Mouse (Mus musculus) stomach, embryonic 14.5 days (tissue): ENCODE results near the gene R3hdm2. TPM values are rescaled to one million over a fixed set of nuclear protein-coding genes. Genes with fewer than 3 reads are reported as not detected.

Experiments
- ATAC-seq: fragments of 200-750 bp; cut with Nextera tagmentation; 2 replicates; pipeline ENCODE4 v1.8.0; 2017; ENCODE audit warnings: low read depth, moderate TSS enrichment; ENCODE audit not compliant: insufficient number of reproducible peaks, insufficient read depth, low FRiP score
- H3K27ac ChIP-seq: fragments of 300-500 bp; sonication (generic); 2 replicates; pipeline ENCODE4 v1.5.1; 2014; ENCODE audit warnings: mild to moderate bottlenecking, low read length, moderate library complexity, mixed read lengths
- H3K27me3 ChIP-seq: fragments of 300-500 bp; sonication (generic); 2 replicates; pipeline ENCODE4 v1.6.1; 2014; ENCODE audit warnings: low read length, control low read depth, mixed read lengths; ENCODE audit not compliant: control insufficient read depth, insufficient read depth
- H3K36me3 ChIP-seq: fragments of 300-500 bp; sonication (generic); 2 replicates; pipeline ENCODE4 v1.6.1; 2014; ENCODE audit warnings: mild to moderate bottlenecking, control low read depth, low read length, moderate library complexity, mixed read lengths; ENCODE audit not compliant: control insufficient read depth, insufficient read depth
- H3K4me1 ChIP-seq: fragments of 300-500 bp; sonication (generic); 2 replicates; pipeline ENCODE4 v1.6.1; 2014; ENCODE audit warnings: low read length, control low read depth, mixed read lengths; ENCODE audit not compliant: control insufficient read depth, insufficient read depth
- H3K4me2 ChIP-seq: fragments of 300-500 bp; sonication (generic); replicated peaks from 2 replicates; pipeline ENCODE4 v1.6.1; 2014; ENCODE audit warnings: low read depth, low read length, control low read depth
- H3K4me3 ChIP-seq: fragments of 300-500 bp; sonication (generic); 2 replicates; pipeline ENCODE4 v1.5.1; 2014; ENCODE audit warnings: low read depth, low read length, control low read depth
- H3K9ac ChIP-seq: fragments of 300-500 bp; sonication (generic); replicated peaks from 2 replicates; pipeline ENCODE4 v1.6.1; 2014; ENCODE audit warnings: low read depth, mild to moderate bottlenecking, control low read depth, low read length, moderate library complexity, mixed read lengths
- H3K9me3 ChIP-seq: fragments of 300-500 bp; sonication (generic); 2 replicates; pipeline ENCODE4 v1.6.1; 2016; ENCODE audit warnings: low read depth, low read length, control low read depth; ENCODE audit not compliant: control insufficient read depth
- WGBS: fragments of 180-500 bp; shearing (Covaris S2); extraction: QIAGEN DNeasy Blood & Tissue Kit; methylation state at CpG from one replicate; pipeline ENCODE4 v1.1.7; 2014; 5-methylcytosine and 5-hydroxymethylcytosine counted together
- polyA plus RNA-seq: library from polyadenylated mRNA; unstranded; fragments of >200 nt; fragmentation: Nextera tagmentation; extraction: Ambion mirVana; gene quantifications from 2 replicates; pipeline ENCODE4 v1.2.1, GENCODE M21; 2014

R3hdm2 gene
- polyA plus RNA-seq, 1 experiment from 2014 or later = 37.3 TPM

GRCm38 (mm10) chr10:127546505-127546904, 166.4 kb downstream of the R3hdm2 start:
- H3K27ac ChIP-seq = no peak overlapping the region
- H3K9ac ChIP-seq = no peak overlapping the region
- no peak for ATAC-seq
- H3K4me1 ChIP-seq = no peaks in the 10 kb centered on the region
- WGBS = 89% methylated on average over 7 of the region's 7 CpGs
- H3K27me3 ChIP-seq = no peaks in the 10 kb centered on the region
- H3K9me3 ChIP-seq = no peaks in the 10 kb centered on the region
- peaks cover 81% of the 10 kb centered on the region for H3K36me3 ChIP-seq
- H3K4me3 ChIP-seq = no peak overlapping the region
- H3K4me2 ChIP-seq = no peak overlapping the region

DNA sequence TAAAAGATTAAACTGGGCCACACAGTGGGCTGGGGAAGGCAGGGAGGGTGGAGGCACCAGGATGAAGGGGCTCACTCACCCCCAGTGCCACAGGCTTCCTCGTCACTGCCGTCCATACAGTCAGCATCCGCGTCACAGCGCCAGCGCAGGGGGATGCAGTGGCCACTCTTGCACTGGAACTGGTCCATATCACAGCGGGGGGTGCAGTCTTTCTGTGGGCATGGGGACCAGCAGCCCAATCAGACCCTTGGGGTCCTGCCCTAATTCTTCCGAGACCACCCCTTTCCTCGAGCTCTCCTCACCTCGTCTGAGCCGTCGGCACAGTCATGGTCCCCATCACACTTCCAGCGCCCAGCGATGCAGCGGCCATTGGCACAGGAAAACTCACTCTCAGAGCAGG, 168.1 kb downstream of the R3hdm2 start:
- Histone ChIP-seq H3K9me3 (no peaks in the 10 kb centered on the region), H3K4me3 (no peak overlapping the region), H3K9ac (no peak overlapping the region), H3K27me3 (no peaks in the 10 kb centered on the region), H3K4me1 (no peaks in the 10 kb centered on the region), H3K36me3 (peaks cover 81% of the 10 kb centered on the region), H3K27ac (no peak overlapping the region), H3K4me2 (no peak overlapping the region)
- ATAC-seq = no peak
- 98% methylated on average over 15 of the region's 15 CpGs for WGBS

Other genes with a start within 250 kb of the R3hdm2 start
- 27.7 and 29.4 TPM in 2 replicates for gene B4galnt1, start 215.1 kb upstream of the R3hdm2 start, polyA plus RNA-seq
- 0.34 and 0.82 TPM in 2 replicates for gene Slc26a10, start 199.7 kb upstream of the R3hdm2 start, polyA plus RNA-seq
- gene Arhgef25, start 190.2 kb upstream of the R3hdm2 start, polyA plus RNA-seq = 64.0 and 71.1 TPM in 2 replicates
- 123 and 125 TPM in 2 replicates for gene Dtx3, start 184.6 kb upstream of the R3hdm2 start, polyA plus RNA-seq
- 22.7 and 22.9 TPM in 2 replicates for gene Pip4k2c, start 168.7 kb upstream of the R3hdm2 start, polyA plus RNA-seq
- 7.7 and 7.8 TPM in 2 replicates for gene Kif5a, start 117.0 kb upstream of the R3hdm2 start, polyA plus RNA-seq
- 161 and 177 TPM in 2 replicates for gene Dctn2, start 114.0 kb upstream of the R3hdm2 start, polyA plus RNA-seq
- 22.2 and 23.2 TPM in 2 replicates for gene Mbd6, start 91.3 kb upstream of the R3hdm2 start, polyA plus RNA-seq
- gene Mars, start 68.5 kb upstream of the R3hdm2 start, polyA plus RNA-seq = 96.9 and 107 TPM in 2 replicates
- gene Arhgap9, start 58.4 kb upstream of the R3hdm2 start, polyA plus RNA-seq = 3.2 and 3.9 TPM in 2 replicates
- 15.5 and 17.6 TPM in 2 replicates for gene Gli1, start 38.4 kb upstream of the R3hdm2 start, polyA plus RNA-seq
- gene Inhbe, start 25.9 kb upstream of the R3hdm2 start, polyA plus RNA-seq = not detected in 2 replicates
- 0.35 TPM in 1 of 2 replicates, not detected in the other for gene Inhbc, start 9.9 kb upstream of the R3hdm2 start, polyA plus RNA-seq
- 0.32 and 0.48 TPM in 2 replicates for gene Stac3, start 121.4 kb downstream of the R3hdm2 start, polyA plus RNA-seq
- 81.3 and 84.3 TPM in 2 replicates for gene Ndufa4l2, start 134.6 kb downstream of the R3hdm2 start, polyA plus RNA-seq
- gene Shmt2, start 142.1 kb downstream of the R3hdm2 start, polyA plus RNA-seq = 107 and 121 TPM in 2 replicates
- 3.8 and 4.8 TPM in 2 replicates for gene Nxph4, start 154.2 kb downstream of the R3hdm2 start, polyA plus RNA-seq
- gene Lrp1, start 240.8 kb downstream of the R3hdm2 start, polyA plus RNA-seq = 98.0 and 99.3 TPM in 2 replicates